Mouse (Mus musculus) thymus, postnatal 10 days (tissue): ENCODE measurements at regions not wholly inside any gene's neighbourhood (a gene's known extent, or its start where the extent isn't known, plus 50 kb on each side); places are given as distances from the start of the nearest gene placed in this dataset.

Experiments
- DNase-seq, 2 experiments: peaks; one replicate each; pipeline ENCODE4 v3.0.0; 2021; ENCODE audit warnings: low spot score in 2 of 2

DNA sequence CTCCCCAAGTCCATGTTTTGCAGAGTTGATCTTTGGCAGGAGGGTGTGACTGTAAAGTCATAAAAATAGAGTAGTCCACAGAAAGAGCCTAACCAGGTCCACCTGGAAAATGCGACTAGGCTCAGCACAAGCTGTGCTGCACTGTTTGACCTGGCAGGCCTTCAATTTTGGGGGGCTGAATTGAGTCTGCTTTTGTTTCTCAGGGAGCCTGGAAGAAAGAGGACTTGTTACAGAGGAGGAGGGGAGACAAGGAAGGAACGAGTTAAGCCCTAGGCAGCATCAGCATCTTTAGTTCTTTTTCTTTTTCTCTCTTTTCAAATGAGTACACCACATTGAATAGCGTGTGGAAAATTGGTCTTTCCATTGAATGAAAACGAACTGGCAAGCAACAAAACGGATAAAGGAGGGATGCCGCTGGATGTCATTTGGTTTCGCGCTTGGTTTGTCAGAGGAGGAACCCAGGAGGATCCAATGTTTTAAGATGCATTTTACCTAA, 516.1 kb downstream of the Gja1 start:
- no peak for DNase-seq

DNA sequence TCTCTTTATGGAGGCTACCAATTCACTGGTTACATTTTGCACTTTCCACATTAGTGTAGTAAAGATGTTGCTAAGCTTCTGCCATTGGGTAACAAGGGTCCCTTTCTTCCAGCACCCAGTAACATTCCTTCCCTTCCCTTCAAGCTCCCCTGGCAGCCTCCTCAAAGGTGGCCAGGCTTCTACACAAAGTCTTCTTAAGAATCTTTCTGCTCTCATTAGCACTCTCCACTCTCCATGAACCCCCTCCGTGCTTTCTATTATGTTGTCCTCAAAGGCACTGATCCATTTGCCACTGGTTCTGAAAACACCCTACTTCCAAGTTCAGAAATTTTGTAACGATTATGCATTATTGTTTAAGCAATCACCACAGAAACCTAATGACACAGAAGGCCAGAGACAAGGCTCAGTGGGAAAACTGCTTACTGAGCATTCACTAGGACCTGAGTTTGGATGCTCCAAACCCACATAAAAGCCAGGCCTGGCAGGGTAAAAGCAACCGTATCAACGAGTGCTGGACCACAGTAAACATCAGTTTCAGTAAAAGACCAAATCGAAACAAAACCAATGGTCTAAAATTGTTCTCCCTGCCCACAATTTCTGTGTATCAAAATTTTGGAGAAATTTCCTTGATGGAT, 522.6 kb downstream of the Gja1 start:
- DNase-seq: no peak

DNA sequence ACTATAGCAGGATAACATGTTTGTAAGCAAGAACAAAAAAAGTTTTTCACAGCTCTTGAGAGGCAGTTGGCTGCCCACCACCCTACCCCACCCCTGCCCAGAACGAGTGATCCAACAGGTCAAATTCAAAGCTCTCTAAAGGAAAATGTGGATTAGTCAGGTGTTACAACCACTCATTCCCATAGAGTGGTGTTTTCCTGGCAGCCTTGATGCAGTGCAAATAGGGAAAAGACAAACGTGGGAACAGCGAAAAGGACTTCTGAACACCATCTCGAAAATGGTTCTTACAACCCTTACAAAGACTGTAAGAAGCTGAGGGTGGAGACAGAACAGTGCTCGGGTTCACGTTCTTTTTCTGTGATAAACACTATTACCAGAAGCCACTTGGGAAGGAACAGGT, 523.8 kb downstream of the Gja1 start:
- DNase-seq: no peak

DNA sequence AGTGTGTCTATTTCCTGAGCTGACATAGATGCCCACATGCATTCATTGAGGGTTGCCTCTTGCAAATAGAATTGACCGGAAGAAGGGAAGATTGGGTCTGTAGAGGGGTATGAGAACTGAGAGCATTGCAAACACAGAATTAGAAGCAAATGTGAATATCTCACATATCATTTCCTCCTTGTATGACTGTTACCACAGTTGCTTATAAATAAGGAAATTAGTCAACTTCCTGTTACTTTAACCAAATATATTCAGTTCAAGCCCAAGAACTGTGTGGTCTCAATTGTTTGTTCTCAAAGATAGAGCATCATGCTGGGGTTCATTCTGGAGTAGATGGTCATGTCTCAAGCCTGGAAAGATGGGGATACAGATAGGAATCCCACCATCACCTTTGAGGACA, 535.6 kb downstream of the Gja1 start:
- DNase-seq: no peak

DNA sequence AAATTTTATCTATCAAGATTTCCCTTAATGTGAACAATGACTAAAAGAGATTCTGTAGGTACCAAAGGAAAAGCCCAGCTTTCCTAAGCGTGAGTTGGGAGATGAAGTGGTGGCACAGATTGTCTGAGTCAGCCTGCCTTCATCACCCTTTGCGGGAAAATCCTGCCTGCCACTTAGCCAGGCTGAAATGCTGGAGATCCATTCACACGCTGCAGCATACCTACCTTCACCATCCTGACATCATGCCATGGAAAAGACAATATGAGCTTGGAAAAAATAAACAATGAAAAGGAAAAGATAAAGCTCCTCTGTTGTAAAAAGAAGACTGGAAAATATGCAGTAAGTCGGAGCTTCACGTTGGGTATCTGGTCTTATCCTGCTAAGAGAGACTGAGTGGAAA, 537.0 kb downstream of the Gja1 start:
- no peak for DNase-seq

DNA sequence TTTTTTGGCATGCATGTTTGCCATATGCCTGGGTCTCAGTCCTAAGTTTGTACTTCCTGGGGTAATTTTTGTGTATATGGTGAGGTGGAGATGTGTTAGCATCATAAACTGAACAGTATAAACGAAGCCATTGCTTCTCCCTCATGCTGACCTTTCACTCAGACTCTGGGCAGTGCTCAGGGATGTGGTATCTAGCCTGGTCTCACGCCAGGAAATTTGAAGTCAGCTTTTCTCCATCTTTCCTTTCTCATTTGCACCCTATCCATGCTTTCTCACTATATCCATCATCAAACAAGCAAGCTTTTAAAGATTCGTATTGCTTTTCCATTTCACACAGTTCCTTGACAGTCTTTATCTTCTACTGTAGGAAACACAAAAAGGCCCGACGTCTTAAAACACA, 541.3 kb downstream of the Gja1 start:
- DNase-seq: no peak

DNA sequence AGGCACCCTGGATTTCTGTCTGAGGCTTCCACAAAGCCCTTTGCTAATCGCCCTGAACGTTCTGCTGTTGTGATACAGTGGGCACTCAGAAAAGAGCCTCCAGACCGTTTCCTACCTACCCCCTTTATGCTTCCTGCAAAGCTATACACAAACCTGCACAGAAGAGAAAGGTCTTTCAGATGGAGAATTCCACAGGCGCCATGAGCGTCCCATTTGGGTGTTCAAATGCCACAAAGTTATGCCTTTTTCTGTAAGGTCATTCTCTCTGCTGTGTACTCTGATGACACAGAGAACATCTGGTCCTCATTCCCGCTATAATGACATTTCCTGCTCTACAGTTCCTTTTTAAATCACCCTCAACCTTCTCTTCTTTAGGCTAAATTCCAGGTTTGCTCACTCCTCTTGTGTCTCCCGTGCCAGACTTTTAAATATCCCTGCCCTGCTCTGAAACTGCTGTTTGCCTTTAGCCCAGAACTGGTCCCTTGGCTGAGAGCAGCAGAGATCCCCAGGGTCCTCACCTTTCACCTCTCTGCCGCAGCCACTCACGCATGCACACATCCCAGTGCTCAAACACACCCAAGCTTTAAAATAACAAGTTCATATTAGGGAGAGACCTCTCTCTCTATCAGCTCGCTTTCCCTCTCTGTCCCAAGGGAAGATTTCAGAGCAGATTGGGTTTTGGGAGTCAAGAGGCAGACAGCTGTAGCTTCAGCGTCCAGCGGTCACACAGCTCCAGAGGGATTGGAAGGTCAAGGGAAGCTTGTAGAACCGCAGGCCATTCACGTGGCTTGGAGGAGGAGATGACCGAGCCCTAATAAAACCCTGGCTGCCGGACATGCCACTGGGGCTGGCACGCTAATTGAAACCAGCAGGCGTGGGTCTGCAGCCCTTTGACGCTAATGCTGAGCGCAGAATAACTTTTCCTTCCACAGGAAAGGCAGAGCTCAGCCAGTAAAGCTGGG, 543.9 kb downstream of the Gja1 start:
- no peak for DNase-seq

DNA sequence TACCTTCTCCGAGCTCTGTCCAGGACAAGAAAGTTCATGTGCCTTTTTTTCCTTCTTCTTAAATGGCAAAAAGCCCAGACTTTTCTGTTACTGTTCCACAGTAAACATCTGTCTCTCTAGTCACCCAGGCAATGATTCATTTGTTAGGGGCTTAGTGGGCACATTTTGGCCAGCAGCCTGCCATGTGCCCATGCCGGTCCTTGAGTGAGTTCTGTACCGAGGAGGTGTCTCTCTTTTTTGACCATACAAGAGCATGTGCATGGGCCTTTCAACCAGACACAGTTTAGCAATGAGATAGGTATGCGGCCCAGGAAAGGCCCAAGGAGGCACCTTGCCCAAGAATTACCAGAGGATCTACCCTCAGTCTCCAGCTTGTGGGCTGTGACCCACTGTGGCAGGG, 551.0 kb upstream of the Hsf2 start:
- no peak for DNase-seq

DNA sequence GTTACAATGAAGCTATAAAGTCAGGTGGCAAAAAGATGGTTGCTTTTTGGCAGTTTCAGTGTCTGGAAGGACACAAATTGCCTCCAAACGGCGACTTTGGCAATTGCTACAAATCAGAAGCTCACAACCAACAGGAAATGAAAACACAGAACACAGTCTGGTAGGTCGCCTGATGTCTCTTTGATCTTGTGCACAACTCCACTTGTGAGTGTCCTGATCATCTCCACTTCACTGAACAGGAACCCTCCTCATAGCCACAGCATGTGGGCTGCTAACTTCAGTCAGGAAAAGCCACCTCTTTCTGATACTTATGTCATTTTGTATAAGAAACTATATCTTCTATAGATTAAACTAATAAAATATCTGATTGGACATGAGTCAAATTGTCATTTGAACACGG, 544.2 kb upstream of the Hsf2 start:
- no peak for DNase-seq

DNA sequence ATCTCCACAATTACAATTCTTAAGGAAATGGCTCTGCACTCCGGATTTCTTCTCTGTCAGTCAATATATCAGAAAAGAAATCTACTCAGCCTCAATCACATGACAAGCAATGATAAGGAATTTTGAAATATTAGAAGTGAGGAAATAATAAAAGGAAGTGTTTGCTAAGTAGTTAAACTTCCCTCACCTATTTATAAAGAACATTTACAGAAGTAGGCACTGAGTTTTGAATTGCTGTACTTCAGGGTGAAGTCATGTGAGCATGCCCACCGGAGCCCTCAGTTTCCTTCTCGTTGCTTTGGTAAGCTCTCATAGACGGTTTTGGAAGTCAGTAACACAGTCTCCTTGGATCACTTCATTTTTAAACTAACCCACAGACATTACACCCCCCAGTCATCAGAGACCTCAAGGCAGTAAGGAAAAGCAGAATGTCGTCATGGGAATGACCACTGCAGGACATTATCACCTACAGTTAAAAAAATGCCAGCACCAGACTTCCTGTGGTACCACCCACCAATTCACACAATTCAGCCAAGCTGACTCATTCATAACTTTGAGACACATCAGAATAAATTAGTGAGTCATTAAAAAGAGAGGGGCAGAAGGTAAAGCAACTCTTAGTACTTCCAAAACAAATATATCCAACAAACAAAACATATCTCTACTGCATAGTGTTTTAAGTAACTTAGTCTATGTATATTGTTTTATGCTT, 541.6 kb upstream of the Hsf2 start:
- DNase-seq: no peak

DNA sequence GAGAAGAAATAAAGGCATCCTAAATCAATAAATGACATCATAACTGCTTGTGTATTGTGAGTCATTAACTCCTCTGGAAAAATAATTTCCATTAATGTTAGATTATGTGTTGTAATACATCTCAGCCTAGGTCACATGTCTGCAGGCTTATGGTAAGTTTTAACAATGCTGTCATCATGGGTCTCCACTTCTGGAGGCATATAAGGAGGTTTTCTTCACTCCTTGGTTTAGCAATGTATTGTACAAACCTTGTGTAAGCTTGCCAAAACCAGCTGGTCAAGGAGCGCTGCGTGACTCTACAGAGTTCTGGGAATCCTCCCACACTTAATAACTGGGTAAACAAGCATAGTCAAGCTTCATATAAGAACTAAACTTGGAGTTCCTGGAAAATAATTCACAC, 529.5 kb upstream of the Hsf2 start:
- no peak for DNase-seq

DNA sequence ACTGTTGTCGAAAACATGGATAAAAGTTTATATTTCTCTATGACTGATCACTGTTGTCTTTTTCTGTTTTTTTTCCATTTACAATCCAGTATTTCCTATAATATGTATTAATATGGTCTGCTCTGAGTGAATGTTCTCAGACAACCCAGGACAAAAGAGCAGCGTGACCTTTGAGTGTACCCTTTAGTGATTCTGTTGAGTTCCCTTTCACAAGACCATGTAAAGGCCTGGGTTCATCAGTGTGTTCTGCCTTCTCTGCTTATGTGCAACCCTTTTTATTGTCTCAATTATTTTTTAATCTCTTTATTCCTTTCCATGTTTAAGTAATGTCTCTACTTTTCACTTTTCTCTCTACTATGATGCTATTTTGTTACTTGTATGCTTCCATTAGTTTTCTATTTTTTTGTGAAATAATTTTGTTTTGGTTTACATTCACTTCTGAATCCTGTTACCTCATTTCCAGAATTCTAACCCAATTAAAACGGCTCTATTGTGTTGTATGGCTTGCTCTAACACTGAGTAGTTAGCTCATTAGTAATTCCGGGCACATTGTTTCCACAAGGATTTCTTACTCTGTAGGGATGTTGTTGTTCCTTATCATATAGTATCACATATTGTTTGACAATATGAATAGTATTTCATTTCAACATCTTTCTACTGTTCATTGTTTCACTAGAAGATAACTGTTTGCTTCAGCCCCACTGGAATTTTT, 523.9 kb upstream of the Hsf2 start:
- no peak for DNase-seq

DNA sequence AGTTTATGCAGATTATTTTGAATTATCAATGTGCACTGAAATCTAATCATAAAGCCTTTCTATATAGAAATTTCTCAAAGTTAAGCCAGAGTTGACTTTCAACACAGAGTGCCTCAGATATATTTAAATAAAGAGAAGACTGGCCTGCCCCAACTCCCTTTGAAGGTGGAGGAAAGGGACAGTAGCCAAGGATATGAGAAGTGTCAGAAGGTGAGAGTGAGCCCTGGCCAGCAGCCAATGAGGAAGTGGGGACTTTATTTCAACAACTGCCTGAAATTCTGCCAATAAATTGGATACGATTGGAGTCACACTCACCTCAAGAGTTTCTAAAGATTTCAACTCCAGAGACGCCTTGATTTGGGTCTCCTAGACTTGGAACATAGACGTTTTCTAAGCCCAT, 523.0 kb upstream of the Hsf2 start:
- no peak for DNase-seq

DNA sequence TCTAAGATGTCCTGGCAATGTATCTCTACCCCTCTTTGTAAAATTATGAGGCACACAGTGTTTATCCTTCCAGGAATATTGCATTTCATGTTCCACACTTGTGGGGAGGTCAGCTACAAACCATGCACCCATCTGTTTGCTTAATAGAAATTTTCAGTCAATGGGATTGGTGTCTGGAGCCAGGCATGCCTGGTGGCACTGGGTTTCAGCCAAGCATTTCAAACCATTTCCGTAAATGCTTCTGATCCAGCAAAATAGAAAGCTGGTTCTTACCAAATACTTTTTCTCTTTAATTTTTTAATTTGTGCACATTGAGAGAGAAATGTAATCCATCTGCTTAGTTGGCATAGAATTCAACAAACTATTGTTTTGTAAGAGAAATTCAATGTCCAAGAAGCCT, 517.3 kb upstream of the Hsf2 start:
- DNase-seq: no peak

DNA sequence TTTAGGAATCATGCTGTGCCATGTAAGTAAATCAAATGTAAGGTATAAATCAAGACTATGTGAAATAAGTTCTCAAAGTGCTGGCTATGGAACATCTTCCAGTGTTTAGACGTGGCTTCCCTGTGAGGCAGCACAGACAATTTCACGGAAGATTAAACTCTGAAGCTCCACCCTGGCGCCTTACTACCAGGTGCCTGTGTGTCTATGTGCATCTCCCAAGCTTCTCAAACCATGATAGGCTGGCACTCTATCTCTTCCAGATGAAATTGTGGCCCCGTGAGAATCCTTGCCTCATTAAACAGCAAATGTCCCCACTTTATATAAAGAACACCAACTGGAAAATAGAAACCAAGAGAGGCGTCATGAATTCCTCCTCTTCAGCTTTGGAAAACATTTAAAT, 511.4 kb upstream of the Hsf2 start:
- no peak for DNase-seq

DNA sequence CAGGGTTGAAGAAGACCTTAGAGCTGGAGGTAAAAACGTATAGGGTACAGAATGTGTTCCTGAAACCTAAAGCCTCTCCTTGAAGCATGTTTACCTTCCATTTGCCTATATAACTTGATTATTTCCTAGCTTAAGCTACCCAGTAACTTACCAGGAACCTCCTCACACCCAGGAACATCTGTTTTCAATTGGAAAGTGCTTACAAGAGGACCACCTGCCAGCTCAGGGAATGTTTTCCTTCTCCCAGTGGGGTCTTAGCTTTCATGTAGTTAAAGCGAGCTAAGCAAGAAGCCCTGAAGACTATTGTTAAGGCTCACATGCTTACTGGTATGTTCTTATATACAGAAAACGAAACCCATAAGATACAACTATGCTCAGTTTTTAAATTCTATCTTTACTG, 506.6 kb upstream of the Hsf2 start:
- no peak for DNase-seq

DNA sequence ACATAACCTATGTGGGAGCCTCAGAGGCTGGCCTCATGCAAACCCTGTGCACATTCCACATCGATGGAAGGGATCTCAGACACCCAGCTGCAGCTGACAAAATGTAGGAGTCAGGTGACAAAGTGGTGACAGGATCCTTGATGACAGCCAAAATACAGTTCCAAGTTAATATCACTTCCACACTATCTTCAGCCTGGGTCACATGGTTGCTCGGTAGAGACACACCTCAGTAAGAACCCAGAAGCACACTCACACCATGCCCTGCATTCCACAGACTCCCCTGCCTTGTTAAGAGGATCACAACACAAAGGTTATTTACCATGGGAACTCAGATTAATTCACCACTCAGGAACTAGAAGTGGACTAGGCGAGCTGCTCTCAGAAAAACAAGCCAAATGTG, 505.4 kb upstream of the Hsf2 start:
- DNase-seq: no peak

DNA sequence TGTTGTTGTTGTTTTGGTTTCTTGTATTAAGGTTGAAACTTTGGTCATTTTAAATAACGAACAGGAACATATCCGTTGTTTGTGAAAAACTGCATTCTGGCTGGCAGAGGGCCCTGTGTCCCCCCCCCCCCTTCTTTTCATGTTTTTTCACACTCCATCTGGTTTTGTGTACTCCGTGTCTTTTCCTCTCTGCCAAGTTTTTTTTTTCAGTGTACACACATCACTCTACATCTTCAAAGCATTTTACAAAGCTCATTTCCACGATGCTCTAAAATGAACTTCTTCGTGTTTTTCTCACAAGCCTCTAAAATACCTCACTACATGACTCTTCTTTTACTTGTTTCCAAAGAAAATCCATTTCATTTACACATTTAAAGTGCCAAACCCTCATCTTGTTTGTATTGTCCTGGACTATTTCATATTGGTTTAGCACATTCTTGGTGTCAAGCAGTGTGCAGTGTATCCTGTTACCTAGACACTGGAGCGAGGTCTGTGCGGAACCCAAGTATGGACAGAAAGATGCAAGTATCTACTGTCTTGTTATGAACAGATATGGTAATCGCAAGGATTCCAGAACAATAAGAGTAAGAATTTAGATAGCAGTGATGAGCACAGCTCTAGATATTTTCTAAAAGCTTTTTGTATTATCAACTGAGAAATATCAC, 503.5 kb upstream of the Hsf2 start:
- DNase-seq: no peak

DNA sequence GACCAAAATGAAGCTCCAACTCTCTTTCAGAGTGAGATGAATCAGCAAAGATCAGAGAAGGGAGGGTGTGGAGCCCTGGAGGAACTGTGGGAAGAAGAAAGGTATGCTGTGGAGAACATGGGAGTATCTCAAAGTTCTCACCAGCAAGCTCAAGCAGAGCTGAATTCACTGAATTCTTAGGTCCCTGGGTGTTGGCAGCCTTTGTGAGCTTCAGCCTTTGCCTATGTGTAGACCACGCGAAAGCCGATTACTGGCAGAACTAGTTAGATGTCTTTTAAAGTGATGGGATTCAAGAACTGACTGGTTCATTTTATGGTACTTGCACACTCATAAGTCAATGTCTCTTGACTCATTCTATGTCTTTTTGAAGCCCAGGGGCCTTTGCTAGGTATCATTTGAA, 491.2 kb upstream of the Hsf2 start:
- no peak for DNase-seq

DNA sequence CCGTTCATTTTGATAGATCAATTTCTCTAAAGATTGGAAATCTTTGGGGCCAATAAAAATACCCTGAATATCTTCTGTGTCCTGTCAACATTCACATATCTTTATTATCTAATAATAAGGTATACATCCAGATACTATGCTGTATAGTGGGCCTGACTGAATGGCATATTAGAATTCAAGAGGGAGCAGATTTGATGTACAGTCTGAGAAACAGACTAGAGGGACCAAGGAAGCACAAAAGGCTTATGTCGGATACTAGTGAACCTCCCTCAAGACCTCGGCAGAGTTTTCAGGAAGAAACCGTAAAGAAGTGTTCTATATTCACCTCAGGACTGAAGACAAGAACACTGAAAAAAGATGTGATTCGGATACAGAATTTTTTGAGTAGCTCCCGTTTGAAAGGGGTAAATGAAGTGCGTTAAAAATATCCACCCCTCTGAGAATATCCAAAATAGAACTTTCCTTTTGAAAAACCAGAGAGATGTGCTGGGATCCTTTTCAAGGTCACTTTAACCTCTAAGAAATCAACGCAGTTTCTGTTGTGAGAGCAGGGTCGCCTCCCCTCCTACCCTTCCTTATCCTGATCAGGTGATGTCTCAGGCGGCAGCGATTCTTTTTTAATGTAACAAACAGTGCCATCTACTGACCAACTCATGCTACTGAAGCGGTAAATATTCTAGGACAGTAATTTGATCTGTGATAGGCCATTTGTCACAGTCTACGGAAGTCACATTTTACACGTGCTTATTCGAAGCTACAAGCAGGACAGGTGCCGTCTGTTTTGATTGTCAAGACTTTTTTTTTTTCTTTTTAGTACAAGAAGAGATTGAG, 485.1 kb upstream of the Hsf2 start:
- peak in 1 of 2 experiments; percentile 7 for DNase-seq

DNA sequence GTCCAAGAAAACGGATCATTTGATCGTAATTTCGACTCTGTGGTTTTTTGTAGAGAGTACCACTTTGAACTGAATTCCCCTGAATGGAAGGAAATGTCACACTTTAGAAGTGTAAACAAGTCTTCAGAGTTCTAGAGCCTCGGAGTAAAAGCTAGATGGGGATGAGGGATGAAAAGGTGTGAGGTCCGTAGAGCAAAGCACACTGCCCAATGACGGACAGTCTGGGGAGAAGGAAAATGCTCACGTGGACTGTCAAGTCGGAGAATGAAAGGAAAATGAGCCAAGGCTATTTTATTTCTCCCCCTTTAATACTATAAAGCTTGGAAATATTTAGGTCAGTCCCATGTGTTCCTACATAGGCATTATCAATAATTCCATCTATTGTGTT, 484.5 kb upstream of the Hsf2 start:
- no peak for DNase-seq
